ENCODE assay signal across 34 mouse cellular contexts in the genomic region with DNA sequence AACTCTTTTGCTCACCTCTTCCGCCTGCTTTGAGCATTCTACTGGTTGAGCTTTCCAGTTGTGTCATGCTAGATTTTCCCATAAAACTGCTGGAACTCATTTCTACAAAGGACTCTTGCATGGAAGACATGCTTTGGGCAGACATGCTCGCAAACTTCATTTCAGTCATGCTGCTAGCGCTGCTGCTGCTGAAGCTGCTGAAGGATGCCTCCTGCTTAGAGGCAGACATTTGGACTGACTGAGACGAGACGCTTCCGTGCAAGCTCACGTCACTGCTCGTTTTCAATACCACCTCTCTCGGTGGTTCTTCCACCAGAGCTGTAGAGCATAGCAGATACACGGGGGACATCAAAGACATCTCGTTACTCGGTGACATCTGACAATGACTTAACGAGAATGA. TPM values are rescaled to one million over a fixed set of nuclear protein-coding genes. Genes with fewer than 3 reads are reported as not detected.
"Had no signal": no experiment of that assay in that cellular context is flagged by ENCODE, and none has a peak within 500 bp of the region (broad histone marks: within the 10 kb centered on the region; RNA-seq: fewer than 3 reads in every experiment).

No protein-coding gene starts in this region.

- H3K4me1 ChIP-seq: limb, embryonic 10.5 days; limb, embryonic 12.5 days; limb, embryonic 13.5 days; limb, embryonic 15.5 days; liver, embryonic 12.5 days; liver, embryonic 13.5 days; liver, embryonic 15.5 days; lung, embryonic 15.5 days; megakaryocyte, embryonic 14.5 days; midbrain, embryonic 10.5 days; midbrain, embryonic 12.5 days; midbrain, embryonic 13.5 days; midbrain, embryonic 15.5 days; neural tube, embryonic 12.5 days had no signal

- H3K4me2 ChIP-seq: limb, embryonic 12.5 days; limb, embryonic 13.5 days; limb, embryonic 15.5 days; liver, embryonic 11.5 days; liver, embryonic 12.5 days; liver, embryonic 13.5 days; liver, embryonic 15.5 days; lung, embryonic 14.5 days; lung, embryonic 15.5 days; midbrain, embryonic 11.5 days; midbrain, embryonic 12.5 days; midbrain, embryonic 13.5 days; midbrain, embryonic 15.5 days; neural tube, embryonic 12.5 days had no signal

- H3K27me3 ChIP-seq: limb, embryonic 12.5 days; limb, embryonic 13.5 days; limb, embryonic 15.5 days; liver, embryonic 12.5 days; liver, embryonic 13.5 days; liver, embryonic 15.5 days; lung, embryonic 15.5 days; megakaryocyte, embryonic 14.5 days; midbrain, embryonic 12.5 days; midbrain, embryonic 13.5 days; midbrain, embryonic 15.5 days; neural tube, embryonic 12.5 days had no signal

- H3K4me3 ChIP-seq: left cerebral cortex, adult 2 months; limb, embryonic 10.5 days; limb, embryonic 12.5 days; limb, embryonic 13.5 days; limb, embryonic 15.5 days; liver, embryonic 12.5 days; liver, embryonic 13.5 days; liver, embryonic 15.5 days; lung, embryonic 15.5 days; megakaryocyte, embryonic 14.5 days; midbrain, embryonic 10.5 days; midbrain, embryonic 12.5 days; midbrain, embryonic 13.5 days; midbrain, embryonic 15.5 days; neural tube, embryonic 12.5 days had no signal

- DNase-seq: left cerebral cortex, postnatal 4 days; liver; liver, embryonic 13.5 days; liver, postnatal 0 days; lung, adult 18-20 months; lung, embryonic 14.5 days; lung, postnatal 10 days; lung, postnatal 14 days; lung, postnatal 36 days; lung, postnatal 4 days; midbrain, embryonic 14.5 days had no signal

RNA-seq across cellular contexts. Expression of a gene that starts 57.4 kb away (rescaled TPM):
- total RNA-seq: left cerebral cortex, adult 2 months; left cerebral cortex, postnatal 14 days; liver, adult 2 months; megakaryocyte-erythroid progenitor cell, adult 5-6 weeks; midbrain, postnatal 0 days; monocyte, adult 5-6 weeks had no signal
- polyA plus RNA-seq: liver, adult 2 months; liver, embryonic 11.5 days; liver, embryonic 12.5 days; liver, embryonic 13.5 days; liver, embryonic 14.5 days; liver, embryonic 15.5 days; liver, embryonic 16.5 days; liver, postnatal 0 days had no signal
